Mouse (Mus musculus) lung, adult 2 months (tissue): ENCODE data around the gene Gm42674. TPM values are rescaled to one million over a fixed set of nuclear protein-coding genes. Genes with fewer than 3 reads are reported as not detected.
A peak's percentile ranks its signal among the peaks of the same experiment; 100 is the strongest.

Experiments used
- DNase-seq: peaks from one replicate; pipeline ENCODE4 v3.0.0; 2022
- H3K4me1 ChIP-seq: fragments of 200-500 bp; 2 replicates; pipeline ENCODE4 v1.6.1; 2011; ENCODE audit warnings: low read length; ENCODE audit not compliant: control insufficient read depth, insufficient read depth
- H3K4me3 ChIP-seq: fragments of 200-500 bp; replicated peaks from 2 replicates; pipeline ENCODE3; 2011; ENCODE audit warnings: low read depth, mild to moderate bottlenecking, control low read depth, low read length; ENCODE audit errors: extremely low read depth
- CTCF ChIP-seq: fragments of 200-500 bp; IDR thresholded peaks from 2 replicates; pipeline ENCODE4 v1.5.1; 2011; ENCODE audit warnings: mild to moderate bottlenecking, low read length, control low read depth; ENCODE audit not compliant: insufficient read depth
- POLR2A ChIP-seq: fragments of 200-500 bp; IDR thresholded peaks from 2 replicates; pipeline ENCODE4 v1.6.1; 2011; ENCODE audit warnings: low read depth, mild to moderate bottlenecking, control low read depth, low read length, borderline replicate concordance; ENCODE audit errors: extremely low read depth
- WGBS: fragments of 180-500 bp; shearing (Covaris S2); methylation state at CpG from one replicate; pipeline ENCODE4 v1.1.7; 2018; 5-methylcytosine and 5-hydroxymethylcytosine counted together
- polyA plus RNA-seq: library from polyadenylated mRNA; depleted of rRNA; stranded (reverse); fragments of >200 nt; gene quantifications from 2 replicates; pipeline ENCODE4 v1.2.3, GENCODE M21; 2012

The Gm42674 gene
- polyA plus RNA-seq, 1 experiment: not detected

GRCm38 (mm10) chr3:90582156-90582555 is 19.5 kb upstream of the Gm42674 start:
- H3K4me3 ChIP-seq: no peak overlapping the region
- H3K4me1 ChIP-seq: peaks cover 11% of the 10 kb centered on the region
- DNase-seq: no peak
- 100% methylated on average over 1 of the region's 1 CpGs for WGBS
- TF ChIP-seq POLR2A: no peak
- no peak for TF ChIP-seq CTCF

- no peak for DNase-seq
- Histone ChIP-seq H3K4me3 (no peak overlapping the region), H3K4me1 (peaks cover 12% of the 10 kb centered on the region)
- TF ChIP-seq CTCF: no peak
- TF ChIP-seq POLR2A: no peak
- 88% methylated on average over 4 of the region's 4 CpGs for WGBS
These were observed 19.1 kb upstream of the Gm42674 start for GRCm38 (mm10) chr3:90582556-90582955.

GRCm38 (mm10) chr3:90583893-90584292 is 17.8 kb upstream of the Gm42674 start:
- WGBS: 42% methylated on average over 3 of the region's 3 CpGs
- Histone ChIP-seq H3K4me3 (no peak overlapping the region), H3K4me1 (peaks cover 12% of the 10 kb centered on the region)
- no peak for TF ChIP-seq CTCF
- no peak for TF ChIP-seq POLR2A
- no peak for DNase-seq

DNA sequence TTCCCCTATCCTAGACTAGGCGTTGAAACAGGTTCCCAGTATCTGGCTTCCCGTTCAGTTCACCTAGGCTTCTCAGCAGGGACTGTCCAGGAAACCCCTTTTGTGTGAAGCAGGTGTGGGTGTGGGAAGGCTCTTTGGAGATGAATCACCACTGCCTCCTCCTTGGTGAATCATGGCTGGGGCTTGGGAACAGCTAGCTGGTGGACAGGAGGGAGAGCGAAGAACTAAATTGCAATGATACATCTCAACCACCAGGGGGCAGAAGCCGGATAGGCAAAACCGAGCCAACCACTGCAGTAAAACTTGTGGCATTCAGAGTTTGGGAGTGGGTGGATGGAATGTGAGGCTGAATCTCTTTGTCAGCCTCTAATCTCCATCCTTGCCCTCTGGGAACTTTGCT is 16.1 kb upstream of the Gm42674 start:
- WGBS: 25% methylated on average over 5 of the region's 5 CpGs
- Histone ChIP-seq H3K4me3 (no peak overlapping the region), H3K4me1 (peaks cover 12% of the 10 kb centered on the region)
- TF ChIP-seq POLR2A: no peak
- peak; percentile 88 for TF ChIP-seq CTCF
- DNase-seq: peak; percentile 65

- peaks cover 12% of the 10 kb centered on the region for H3K4me1 ChIP-seq
- 77% methylated on average over 15 of the region's 15 CpGs for WGBS
- TF ChIP-seq CTCF (no peak), POLR2A (no peak)
- peak; percentile 39 for DNase-seq
- H3K4me3 ChIP-seq: no peak overlapping the region
These were observed 15.6 kb upstream of the Gm42674 start for GRCm38 (mm10) chr3:90586016-90586643.

GRCm38 (mm10) chr3:90586906-90587305 is 14.8 kb upstream of the Gm42674 start:
- TF ChIP-seq CTCF (no peak), POLR2A (0 out of 2 replicates have a peak, but pooled peaks have one; percentile 5)
- peak; percentile 67 for DNase-seq
- peaks cover 12% of the 10 kb centered on the region for H3K4me1 ChIP-seq
- WGBS: 29% methylated on average over 10 of the region's 10 CpGs
- no peak overlapping the region for H3K4me3 ChIP-seq

DNA sequence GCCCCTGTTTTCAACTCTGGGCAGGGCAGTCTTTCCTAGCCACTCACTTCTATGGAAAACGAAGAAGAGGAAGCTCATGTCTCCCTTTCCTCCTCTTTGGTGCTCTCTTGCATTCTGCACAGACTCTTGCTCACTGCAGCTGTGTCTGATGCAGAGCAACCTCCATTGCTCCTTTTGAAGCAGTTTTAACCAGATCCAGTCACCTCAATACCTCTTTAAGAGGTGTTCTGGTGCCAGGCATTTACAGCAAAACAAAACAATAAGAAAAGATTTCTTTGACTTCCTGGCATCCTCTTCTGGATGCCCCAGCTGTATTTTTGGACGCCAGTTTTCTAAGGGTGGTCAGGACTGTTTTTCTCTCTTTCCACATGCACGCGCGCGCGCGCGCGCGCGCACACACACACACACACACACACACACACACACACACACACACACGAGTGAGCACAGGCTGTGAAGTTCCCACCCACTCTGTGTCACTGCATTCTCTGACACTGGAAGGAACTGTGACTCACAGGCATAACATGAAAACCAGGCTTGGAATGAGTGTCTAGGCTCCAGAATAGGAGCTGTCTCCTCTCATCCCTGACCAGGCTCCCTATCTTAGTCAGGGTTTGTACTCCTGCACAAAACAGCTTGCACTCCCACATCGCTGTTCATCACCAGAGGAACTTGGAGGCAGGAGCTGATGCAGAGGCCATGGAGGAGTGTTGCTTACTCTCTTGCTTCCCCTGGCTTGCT is 14.2 kb upstream of the Gm42674 start:
- 72% methylated on average over 14 of the region's 14 CpGs for WGBS
- no peak for TF ChIP-seq CTCF
- no peak for TF ChIP-seq POLR2A
- no peak overlapping the region for H3K4me3 ChIP-seq
- DNase-seq: peak; percentile 24
- peaks cover 12% of the 10 kb centered on the region for H3K4me1 ChIP-seq

DNA sequence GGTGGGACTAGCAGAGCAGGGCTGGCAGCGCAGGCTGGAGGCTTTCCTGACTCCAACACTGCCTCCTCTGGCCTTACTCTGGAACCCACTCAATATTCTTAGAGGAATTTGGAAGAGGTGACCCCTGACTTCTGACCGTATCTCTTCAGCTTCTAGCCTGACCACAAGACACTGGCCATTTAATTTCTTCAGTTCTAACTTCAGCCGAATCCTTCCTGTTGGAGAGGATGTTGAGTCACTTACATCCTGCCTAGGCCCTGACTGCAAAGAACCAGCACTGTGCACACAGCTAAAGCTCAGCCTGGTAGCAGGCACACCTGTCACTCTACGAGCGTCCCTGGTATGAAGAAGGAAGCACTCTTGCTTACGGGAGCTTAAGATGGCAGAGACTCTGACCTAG is 12.3 kb upstream of the Gm42674 start:
- no peak for TF ChIP-seq CTCF
- no peak for DNase-seq
- no peak overlapping the region for H3K4me3 ChIP-seq
- H3K4me1 ChIP-seq: peaks cover 12% of the 10 kb centered on the region
- WGBS: 51% methylated on average over 6 of the region's 6 CpGs

DNA sequence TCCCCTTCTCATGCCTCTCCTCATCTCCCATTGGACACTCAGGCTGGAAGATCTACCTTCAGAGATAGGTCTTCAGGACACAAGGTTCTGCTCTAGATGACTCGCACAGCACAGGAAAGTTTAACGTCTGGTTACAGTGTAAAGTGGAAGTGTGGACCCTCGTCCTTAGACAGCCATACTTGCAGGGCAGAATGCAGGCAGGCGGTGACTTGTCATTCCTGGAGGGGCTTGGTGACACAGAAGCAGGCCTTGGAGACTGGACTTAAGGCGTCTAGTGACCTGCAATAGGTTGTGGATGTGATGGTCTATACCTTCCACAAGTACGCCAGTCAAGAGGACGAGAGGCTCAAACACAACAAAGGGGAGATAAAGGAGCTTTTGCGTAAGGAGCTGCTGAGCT is 11.8 kb upstream of the Gm42674 start, which contains the start of gene S100a2:
S100a2 (plus strand) TSS at position 301 of the 400 bp plus-strand sequence.
- TF ChIP-seq CTCF (no peak), POLR2A (no peak)
- DNase-seq: no peak
- Histone ChIP-seq H3K4me3 (no peak within 1 kb of the TSS), H3K4me1 (peaks cover 12% of the 10 kb centered on the region)
- WGBS: 91% methylated on average over 8 of the region's 8 CpGs

GRCm38 (mm10) chr3:90594466-90594865 is 7.2 kb upstream of the Gm42674 start:
- TF ChIP-seq CTCF: no peak
- TF ChIP-seq POLR2A: no peak
- 83% methylated on average over 1 of the region's 1 CpGs for WGBS
- no peaks in the 10 kb centered on the region for H3K4me1 ChIP-seq
- H3K4me3 ChIP-seq: no peak overlapping the region
- no peak for DNase-seq
